Mouse (Mus musculus): ENCODE measurements around the gene Riiad1. TPM values are rescaled to one million over a fixed set of nuclear protein-coding genes. Genes with fewer than 3 reads are reported as not detected.
A peak's percentile ranks its signal among the peaks of the same experiment; 100 is the strongest.

Gene Riiad1
- total RNA-seq, 2 experiments from 2014 or later = not detected

DNA sequence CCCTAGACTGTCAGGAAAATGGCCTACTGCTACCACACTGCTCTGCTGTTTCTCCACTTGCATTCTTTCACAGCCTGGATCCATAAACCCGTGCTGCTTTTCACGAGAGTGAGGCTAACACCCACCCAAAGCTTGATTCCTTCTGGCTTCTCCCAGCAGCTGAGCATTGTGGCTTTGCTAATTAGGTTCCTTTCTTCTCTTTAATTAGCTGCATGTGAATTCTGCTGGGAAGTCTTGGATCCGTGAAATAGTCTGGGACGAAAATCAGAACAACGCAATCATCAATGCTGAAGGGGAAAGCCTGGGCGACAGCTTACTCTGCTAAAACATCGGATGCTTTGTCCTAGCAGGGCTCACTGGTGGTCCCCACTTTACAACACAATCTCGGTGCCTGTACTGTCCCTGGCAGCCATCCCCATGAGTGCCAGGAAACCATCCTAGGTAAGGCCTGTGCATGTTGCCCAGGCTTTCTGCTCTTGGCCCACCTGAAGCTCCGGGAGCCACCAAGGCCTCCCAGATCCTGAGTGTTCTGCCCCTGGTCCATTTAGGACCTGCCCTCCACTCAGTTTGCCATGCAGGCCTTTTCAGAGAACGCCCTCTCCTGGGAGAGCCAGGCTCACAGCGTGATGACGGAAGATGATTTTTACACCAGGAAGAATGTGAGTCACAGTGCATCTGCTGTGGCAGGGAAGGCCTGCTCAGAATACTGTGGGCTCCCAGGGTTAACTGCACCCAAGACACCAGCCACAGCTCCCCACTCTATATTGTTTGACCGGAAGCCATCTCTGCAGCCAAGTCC lies 14.3 kb downstream of the Riiad1 start:
- ATAC-seq (replicated peaks; ENCODE audit: poor library complexity, severe bottlenecking) = no peak

DNA sequence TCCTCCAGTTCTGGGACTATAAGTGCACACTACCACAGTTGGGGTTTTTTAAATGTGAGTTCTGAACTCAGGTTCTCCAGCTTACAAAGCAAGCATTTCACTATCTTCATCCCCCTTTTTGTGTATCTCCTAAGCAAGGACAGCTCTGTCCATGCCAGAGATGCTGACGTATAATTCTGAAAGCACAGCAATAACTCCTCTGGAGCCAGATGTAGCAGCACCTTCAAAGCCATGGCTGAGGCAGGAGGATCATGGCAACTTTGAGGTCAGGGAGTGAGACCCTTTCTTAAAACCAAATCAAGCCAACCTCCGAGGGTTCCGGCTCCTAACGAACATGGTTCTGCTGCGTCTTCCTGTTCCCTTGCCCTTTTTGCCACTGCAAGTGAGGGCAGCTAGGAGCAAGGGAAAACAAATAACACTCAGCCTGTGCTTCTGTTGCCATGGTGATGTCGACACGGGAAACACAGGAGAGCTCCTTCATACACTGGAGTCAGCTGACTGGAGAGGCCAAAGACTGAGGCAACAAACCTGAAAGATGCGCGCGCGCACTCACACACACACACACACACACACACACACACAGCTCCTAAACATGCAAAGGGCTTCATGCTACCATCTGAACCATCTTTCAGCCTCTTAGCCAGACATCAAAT lies 16.1 kb downstream of the Riiad1 start:
- no peak for ATAC-seq (replicated peaks; ENCODE audit: poor library complexity, severe bottlenecking)

DNA sequence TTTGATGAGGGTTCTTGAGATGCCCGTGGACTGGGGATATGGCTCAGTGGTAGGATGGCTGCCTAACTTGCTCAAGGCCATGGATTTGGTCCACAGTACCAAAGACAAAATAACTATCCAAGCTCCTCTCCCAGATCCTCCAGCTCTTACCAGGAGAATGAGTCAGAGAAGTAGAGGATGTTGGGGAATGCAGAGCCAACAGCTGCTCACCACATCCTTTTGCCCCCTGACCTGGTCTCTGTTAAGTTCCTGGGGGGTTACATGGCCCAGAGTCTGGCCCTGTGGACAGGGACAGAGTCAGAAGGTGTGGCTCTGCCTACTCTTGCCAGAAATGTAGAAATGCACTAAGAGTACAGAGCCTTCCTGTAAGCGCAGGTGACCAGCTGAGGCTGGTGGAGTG lies 20.3 kb downstream of the Riiad1 start:
- ATAC-seq (replicated peaks; ENCODE audit: poor library complexity, severe bottlenecking) = no peak

DNA sequence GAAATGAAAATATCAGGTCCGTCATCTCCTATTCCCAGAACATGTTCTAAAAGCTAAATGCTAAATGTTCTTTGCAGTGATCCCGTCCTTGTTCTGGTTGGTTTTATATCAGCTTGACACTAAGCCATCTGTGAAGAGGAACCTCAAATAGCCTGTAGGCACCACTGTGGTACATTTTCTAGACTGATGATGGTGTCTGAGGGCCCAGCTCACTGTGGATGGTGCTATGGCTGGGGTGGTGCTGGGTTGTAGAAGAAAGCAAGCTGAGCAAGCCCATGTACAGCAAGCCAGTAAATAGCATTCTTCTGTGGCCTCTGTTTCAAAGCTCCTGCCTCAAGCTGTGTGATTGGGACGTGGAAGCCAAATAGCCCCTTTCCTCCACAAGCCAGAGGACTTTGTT lies 23.1 kb downstream of the Riiad1 start:
- no peak for ATAC-seq (replicated peaks; ENCODE audit: poor library complexity, severe bottlenecking)

DNA sequence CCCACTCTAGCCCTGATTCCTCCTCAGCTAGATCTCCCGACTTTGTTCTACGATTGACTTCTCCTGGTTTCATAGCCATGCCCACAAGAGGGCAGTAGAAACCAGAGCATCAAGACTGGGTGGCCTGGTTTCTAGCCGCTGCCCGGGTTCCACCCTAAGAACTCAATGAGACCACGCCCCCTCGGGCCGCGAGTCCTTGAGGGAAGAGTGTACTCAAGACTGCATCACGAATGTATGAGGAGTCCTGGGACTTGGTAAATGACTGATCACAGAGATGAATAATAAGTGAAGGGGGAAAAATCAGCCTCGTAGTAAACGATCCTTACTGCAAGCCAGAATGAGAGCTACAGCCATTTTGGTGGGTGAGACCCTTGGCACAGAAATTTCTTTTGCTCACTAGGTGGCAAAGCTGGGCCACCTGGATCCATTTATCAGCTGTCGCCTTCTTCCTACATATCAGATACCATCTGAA lies 23.6 kb downstream of the Riiad1 start:
- peak; percentile 98 for ATAC-seq (replicated peaks; ENCODE audit: poor library complexity, severe bottlenecking)

DNA sequence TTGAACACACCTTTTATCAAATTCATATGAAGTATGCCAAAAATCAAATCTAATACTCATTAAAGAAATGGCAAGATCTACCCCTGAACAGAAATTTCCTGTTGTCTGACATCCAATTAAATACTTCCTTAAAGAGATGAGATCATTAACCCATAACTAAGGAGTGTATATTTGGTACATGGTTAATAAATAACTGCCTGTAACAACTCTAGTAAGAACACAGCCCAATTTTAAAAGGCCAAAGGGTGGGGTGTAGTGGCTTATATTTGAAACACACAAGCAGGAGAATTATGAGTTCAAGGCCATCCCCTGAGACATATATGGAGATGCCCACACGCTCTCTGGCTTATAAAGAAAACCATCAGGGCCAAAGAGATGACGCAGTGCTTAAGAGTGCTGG lies 30.8 kb downstream of the Riiad1 start:
- ATAC-seq (replicated peaks; ENCODE audit: poor library complexity, severe bottlenecking) = no peak

DNA sequence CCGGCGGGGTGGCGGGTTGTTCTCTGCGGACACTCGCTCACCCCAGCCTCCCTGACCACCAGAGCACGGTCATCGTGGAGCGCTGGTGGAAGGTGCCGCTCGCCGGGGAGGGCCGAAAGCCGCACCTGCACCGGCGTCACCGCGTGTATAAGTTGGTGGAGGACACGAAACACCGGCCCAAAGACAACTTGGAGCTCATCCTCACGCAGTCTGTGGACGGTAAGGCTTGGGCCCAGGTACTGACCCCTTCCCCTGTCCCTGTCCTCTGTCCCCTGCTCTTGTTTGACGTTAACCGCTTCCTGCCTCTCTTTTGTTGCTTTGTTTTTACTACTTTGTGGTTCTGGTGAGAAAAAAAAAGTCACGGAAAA lies 36.6 kb downstream of the Riiad1 start, which contains the start of gene Oaz3:
Oaz3 (minus strand) TSS at position 319 of the 368 bp plus-strand sequence.
- no peak for ATAC-seq (replicated peaks; ENCODE audit: poor library complexity, severe bottlenecking)

DNA sequence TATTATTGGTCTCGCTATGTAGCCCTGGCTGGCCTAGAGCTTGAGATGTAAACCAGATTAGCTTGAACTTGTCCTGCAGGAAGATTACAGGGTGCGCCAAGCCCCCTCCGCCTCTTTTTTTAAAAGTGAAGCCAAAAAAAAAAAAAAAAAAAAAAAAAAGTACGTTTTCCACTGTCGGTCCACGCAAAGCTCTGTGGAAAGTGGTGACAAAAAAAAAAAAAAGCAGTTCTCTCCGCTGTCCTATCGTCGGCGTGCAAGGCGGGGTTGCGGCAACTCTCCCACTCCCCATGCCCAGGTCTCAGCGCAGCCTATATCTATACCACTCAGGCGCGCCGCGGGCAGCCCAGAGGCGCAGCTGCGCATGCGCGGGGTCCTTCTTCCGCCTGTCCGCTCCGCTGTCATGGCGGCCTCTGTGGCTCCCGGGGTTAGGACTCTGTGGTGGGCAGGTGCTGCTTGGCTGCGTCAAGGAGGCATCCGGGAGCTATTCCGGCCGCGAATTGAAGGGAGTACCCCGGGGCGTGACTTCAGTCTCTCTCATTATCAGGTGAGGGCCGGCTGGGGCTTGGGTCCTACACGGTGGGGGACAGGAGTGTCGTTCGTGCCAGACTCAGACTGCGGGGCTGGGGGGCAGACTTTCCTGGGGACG lies 37.1 kb downstream of the Riiad1 start, which contains the start of gene Mrpl9:
Mrpl9 (plus strand) TSS at position 368 of the 646 bp plus-strand sequence.
- ATAC-seq (replicated peaks; ENCODE audit: poor library complexity, severe bottlenecking) = peak; percentile 96

DNA sequence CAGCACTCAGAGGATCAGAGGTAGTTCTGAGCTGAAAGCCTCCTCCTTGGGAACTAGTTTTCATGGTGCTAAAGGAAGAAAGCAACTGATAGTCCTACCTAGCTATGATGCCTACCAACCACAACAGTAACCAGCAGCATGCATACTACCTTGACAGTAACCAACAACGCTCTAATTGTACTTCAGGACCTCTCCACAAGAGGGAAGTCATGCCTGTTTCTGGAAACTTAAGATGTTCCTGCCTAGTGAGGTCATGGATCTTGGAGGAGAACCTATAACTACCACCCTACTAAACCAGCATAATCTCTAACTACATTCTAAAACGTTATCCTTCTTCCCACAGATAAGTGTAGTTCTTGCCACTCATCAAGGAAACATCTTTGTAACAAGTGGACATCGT lies 39.0 kb downstream of the Riiad1 start:
- peak; percentile 49; the same call in 1 of the 2 replicates for ATAC-seq (replicated peaks; ENCODE audit: poor library complexity, severe bottlenecking)

DNA sequence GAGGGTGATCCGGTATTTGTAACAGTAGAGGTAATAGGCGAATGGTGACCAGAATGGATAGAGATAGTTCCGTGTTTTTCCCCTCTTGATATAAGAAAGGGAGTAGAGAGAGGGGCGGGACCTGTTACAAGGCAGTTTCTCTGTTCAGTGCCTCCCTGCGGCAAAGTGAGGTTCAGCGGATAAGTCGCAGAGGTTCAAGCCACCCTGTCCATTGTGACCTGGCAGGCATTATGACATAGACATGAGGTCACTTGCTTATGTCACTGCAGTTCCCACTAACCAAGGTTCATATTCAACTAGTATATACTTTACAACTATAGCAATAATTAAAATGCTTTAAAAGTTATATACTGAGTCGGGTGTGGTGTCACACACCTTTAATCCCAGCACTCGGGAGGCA lies 43.7 kb downstream of the Riiad1 start:
- no peak for ATAC-seq (replicated peaks; ENCODE audit: poor library complexity, severe bottlenecking)

DNA sequence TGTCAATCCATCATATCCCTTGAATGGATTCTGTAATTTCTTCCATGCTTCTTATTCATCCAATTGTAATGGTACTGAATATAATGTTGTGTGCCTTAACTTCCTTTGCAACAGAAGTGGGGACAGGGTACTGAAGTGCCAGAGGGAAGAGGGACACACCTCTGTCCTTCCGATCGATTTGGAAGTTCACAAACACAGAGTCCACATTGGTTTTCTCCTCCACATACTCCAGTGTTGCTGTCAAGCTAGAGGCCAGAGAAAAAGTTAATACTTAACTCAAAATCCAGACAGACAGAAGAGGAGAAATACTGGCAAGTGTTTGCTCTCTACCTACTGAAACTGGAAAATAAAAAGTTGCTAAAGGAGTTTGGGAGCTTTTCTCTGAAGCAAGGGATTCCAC lies 45.8 kb downstream of the Riiad1 start:
- no peak for ATAC-seq (replicated peaks; ENCODE audit: poor library complexity, severe bottlenecking)

DNA sequence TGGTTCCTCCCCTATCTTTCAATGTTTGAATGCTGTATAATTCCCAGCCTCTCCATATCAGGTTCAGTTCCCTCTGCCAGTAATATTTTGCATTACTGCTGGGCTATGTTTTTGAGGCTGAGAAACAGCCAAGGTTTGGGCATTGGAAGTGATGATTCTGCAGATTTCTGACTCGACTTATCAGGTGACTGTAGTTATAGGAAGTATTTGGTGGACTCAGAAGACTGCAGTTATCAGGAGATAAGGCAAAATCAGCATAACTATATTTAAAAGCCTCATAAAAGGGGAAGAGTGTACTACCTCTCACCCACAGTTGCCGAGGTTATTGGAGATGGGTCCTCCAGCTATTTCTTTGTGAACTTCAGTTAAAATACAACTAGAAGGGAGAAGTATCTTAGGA lies 49.2 kb downstream of the Riiad1 start:
- ATAC-seq (replicated peaks; ENCODE audit: poor library complexity, severe bottlenecking) = no peak

Other genes starting within 250 kb of the Riiad1 start
- gene Gm4778, start 216.3 kb downstream of the Riiad1 start, total RNA-seq (2014; fragmentation: Nextera tagmentation) = not detected in 2 replicates
- not detected in 2 replicates for gene Gm4778, start 216.3 kb downstream of the Riiad1 start, total RNA-seq (2017)
- gene Them4, start 170.3 kb downstream of the Riiad1 start, total RNA-seq (2014; fragmentation: Nextera tagmentation) = 1.8 and 7.4 TPM in 2 replicates
- gene Them4, start 170.3 kb downstream of the Riiad1 start, total RNA-seq (2017) = 4.5 and 5.5 TPM in 2 replicates
- not detected in 2 replicates for gene Them5, start 138.2 kb downstream of the Riiad1 start, total RNA-seq (2014; fragmentation: Nextera tagmentation)
- gene Them5, start 138.2 kb downstream of the Riiad1 start, total RNA-seq (2017) = not detected in 2 replicates
- gene C2cd4d, start 117.9 kb downstream of the Riiad1 start, total RNA-seq (2014; fragmentation: Nextera tagmentation) = not detected in 2 replicates
- not detected in 2 replicates for gene C2cd4d, start 117.9 kb downstream of the Riiad1 start, total RNA-seq (2017)
- gene Rorc, start 107.5 kb downstream of the Riiad1 start, total RNA-seq (2014; fragmentation: Nextera tagmentation) = not detected in 2 replicates
- 0.13 TPM in 1 of 2 replicates, not detected in the other for gene Rorc, start 107.5 kb downstream of the Riiad1 start, total RNA-seq (2017)
- not detected in 2 replicates for gene Lingo4, start 81.8 kb downstream of the Riiad1 start, total RNA-seq (2014; fragmentation: Nextera tagmentation)
- gene Lingo4, start 81.8 kb downstream of the Riiad1 start, total RNA-seq (2017) = not detected in 2 replicates
- gene Tdrkh, start 67.1 kb downstream of the Riiad1 start, total RNA-seq (2014; fragmentation: Nextera tagmentation) = 4.5 TPM in 2 replicates
- gene Tdrkh, start 67.1 kb downstream of the Riiad1 start, total RNA-seq (2017) = 5.7 and 6.1 TPM in 2 replicates
- 32.5 and 49.1 TPM in 2 replicates for gene Mrpl9, start 37.0 kb downstream of the Riiad1 start, total RNA-seq (2014; fragmentation: Nextera tagmentation)
- 56.3 and 60.6 TPM in 2 replicates for gene Mrpl9, start 37.0 kb downstream of the Riiad1 start, total RNA-seq (2017)
- not detected in 2 replicates for gene Oaz3, start 36.4 kb downstream of the Riiad1 start, total RNA-seq (2014; fragmentation: Nextera tagmentation)
- gene Oaz3, start 36.4 kb downstream of the Riiad1 start, total RNA-seq (2017) = 6.9 TPM in 1 of 2 replicates, not detected in the other
- gene Celf3, start 2.0 kb downstream of the Riiad1 start, total RNA-seq (2014; fragmentation: Nextera tagmentation) = not detected in 2 replicates
- gene Celf3, start 2.0 kb downstream of the Riiad1 start, total RNA-seq (2017) = not detected in 2 replicates
- gene Snx27, start 102.4 kb upstream of the Riiad1 start, total RNA-seq (2014; fragmentation: Nextera tagmentation) = 15.6 and 24.0 TPM in 2 replicates
- gene Snx27, start 102.4 kb upstream of the Riiad1 start, total RNA-seq (2017) = 21.8 and 29.7 TPM in 2 replicates
- not detected in 2 replicates for gene Gm10972, start 162.8 kb upstream of the Riiad1 start, total RNA-seq (2014; fragmentation: Nextera tagmentation)
- gene Gm10972, start 162.8 kb upstream of the Riiad1 start, total RNA-seq (2017) = not detected in 2 replicates
- 3.0 and 3.2 TPM in 2 replicates for gene Tuft1, start 178.5 kb upstream of the Riiad1 start, total RNA-seq (2014; fragmentation: Nextera tagmentation)
- gene Tuft1, start 178.5 kb upstream of the Riiad1 start, total RNA-seq (2017) = 8.9 and 15.4 TPM in 2 replicates
- gene Selenbp2, start 213.2 kb upstream of the Riiad1 start, total RNA-seq (2014; fragmentation: Nextera tagmentation) = not detected in 2 replicates
- 0.13 TPM in 1 of 2 replicates, not detected in the other for gene Selenbp2, start 213.2 kb upstream of the Riiad1 start, total RNA-seq (2017)